Mouse (Mus musculus) naive thymus-derived CD4-positive, alpha-beta T cell, adult 2 months (primary cell): ENCODE results near the gene Limch1.

ENCODE experiments used
- DNase-seq: peaks from one replicate; pipeline ENCODE4 v3.0.0-alpha.2; 2011; ENCODE audit warnings: low read depth

Limch1 gene

DNA sequence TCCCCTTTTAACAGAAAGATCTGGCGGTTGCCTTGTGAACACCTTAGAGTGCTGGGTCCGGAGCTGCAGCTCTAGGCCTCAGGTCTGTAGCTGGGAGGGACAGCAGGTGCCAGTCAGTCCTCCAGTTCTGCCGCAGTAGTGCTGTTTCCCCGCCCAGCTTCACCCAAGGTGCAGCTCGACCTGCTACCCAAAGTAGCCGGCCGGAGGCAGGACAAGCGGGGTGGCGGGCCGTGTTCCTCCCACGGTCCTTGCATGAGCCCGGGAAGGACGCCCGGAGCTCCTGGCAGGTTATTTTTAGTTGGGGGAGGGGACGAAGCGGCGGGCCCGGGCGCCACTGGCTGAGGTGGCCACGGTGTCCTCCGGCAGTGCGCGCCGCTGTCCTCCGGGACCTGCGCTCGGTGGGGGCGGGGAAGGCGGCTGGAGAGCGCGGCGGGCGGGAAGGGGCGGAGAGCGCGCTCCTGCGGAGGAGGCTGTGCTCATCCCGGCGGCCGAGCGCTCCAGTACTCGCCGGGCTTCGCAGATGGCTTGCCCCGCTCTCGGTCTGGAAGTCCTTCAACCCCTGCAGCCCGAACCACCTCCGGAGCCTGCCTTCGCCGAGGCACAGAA, at the start of gene Limch1:
Gene Limch1, plus strand, starts transcription at position 438 of the 606 bp plus-strand sequence.
- DNase-seq = no peak

DNA sequence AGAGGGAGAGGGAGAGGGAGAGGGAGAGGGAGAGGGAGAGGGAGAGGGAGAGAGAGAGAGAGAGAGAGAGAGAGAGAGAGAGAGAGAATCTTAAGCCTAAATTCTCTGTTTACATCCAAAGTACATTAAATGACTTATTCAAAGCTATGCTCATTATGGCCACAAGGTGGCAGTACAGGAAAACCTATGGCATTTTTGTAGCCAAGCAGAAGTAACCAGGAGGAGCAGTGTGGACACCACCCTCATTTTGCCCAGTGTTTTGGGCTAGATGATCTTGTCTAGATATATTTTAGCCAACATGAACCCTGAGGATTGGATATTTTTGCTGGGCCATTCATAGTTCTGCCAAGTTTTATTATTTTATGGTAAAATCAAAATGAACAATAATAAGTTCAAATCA, 48.5 kb upstream of the Limch1 start:
- peak; percentile 65 for DNase-seq

DNA sequence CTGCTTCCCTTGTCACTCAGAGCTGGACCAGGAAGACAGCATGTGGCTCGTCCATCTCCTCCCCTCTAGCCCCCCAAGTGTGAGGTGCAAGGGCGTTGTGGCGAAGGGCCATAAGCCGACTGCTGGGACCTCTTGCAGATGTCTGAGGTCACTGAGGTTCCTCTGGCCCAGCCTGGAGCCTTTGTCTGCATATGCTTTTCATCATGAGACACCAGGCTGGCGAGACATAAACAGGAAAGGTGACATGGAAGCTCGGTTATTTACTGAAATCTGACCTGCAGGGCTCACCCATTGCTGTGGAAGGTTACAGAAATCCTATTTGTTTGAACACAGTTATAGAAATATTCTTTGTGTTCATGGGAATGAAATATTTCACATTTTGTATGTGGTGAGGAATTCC, 45.7 kb upstream of the Limch1 start:
- DNase-seq = no peak

DNA sequence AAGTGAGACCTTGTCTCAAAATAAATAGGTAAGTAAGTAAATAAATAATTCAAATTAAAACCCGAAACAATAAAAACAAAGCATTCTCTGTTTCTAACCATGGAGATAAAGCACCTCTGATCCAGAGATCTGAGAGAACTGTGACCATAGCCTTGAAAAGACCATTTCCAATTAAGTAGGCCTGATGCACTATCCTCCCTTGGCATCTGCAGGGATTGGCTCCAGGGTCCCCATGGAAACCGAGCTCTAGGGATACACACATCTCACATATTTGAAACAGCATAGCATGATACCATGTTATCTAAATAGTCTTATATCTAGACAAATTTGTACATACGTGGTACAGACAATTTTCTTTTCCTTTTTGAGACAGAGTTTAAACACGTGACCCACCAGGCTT, 43.7 kb upstream of the Limch1 start:
- DNase-seq = no peak

DNA sequence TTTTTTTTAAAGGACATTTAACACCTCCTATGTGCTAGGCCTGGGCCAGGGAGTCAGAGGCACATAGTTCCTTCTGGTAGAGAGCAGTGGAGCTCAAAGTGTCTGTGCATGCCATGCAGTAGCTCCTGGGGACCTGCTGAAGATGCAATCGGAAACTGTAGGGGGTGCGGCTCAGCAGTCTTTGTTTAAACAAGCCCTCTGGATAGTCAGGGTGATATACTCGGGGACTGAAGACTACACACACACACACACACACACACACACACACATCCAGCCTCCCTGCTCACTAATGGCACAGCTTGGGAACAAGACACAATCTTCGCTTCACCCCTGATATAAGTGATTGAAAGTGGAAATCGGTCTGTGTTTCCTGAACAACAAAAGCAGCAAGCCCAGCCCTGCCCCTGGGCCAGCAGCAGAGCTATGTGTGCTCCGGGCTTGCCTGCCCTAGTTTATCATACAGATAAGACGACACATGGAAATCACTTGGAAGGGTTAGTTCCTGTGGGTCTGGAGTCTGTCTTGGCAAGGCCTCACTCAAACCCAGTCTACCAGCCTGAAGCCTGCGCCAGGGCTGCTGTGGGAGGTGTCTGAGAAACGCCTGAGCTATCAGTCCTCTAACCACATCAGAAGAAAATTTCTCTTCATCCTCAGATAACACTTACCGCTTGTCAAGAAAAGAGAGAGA, 42.2 kb upstream of the Limch1 start:
- no peak for DNase-seq

DNA sequence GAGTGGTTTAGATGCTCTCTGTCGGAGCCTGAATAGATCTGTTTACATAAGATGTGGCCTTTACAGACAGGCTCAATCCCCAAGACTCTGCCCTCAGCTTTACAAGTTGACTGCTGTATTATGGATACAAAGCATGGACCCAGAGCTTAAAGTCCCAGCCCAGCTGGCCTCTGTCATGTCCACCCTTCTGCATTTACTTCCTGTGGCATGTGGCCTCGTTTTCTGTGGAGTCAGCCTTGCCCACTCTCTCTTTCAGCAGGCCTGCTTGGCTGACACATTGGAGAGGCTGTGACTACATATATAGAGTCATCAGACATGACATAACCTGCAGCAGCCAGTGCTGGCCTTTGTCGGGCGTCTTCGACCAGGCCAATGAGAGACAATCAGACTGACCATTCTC, 37.8 kb upstream of the Limch1 start:
- DNase-seq = no peak

DNA sequence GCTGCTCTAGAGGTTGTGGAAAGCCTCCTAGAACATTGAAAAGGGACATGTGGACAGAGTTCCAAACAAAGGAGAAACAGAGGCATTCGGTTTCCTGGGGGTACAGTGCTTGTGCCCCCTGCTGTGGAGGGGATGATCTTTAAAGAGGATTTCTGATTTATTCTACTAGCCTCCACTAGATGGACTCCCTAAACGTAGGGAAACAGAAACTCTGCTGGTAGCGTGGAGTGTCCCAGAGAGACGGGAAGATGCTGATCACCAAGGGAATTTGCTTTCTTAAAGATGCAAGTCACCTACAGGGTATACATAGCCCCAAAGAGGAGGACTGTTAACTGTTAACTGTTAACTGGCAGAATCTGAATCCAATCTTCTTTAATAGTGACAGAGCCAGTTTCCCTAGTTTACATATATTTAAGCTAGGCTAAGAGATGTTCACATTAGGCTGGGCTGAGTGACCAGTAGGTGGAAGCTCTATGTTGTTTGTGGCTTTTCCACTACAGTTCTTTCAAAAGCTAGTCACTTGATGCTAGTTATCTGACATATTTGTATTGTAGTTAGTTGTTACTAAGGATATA, 35.1 kb upstream of the Limch1 start:
- DNase-seq = no peak

DNA sequence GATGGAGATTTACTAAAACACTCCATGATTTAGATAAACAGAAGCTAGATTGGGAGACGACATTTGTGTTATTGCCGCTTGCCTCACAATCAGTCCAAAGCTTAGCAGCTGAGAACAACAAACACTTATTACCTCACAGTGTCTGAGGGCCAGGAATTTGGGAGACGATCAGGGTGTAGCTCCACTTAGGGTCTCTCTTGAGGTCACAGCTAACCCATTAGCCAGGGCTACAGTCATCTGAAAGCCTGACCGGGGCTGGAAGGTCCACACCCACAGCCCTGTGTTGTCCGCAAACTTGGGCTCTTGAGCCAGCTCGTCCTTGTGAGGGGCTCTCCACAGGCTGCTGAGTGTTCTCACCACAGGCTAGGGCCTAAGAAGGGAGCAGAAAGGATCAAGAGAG, 32.8 kb upstream of the Limch1 start:
- DNase-seq = no peak

DNA sequence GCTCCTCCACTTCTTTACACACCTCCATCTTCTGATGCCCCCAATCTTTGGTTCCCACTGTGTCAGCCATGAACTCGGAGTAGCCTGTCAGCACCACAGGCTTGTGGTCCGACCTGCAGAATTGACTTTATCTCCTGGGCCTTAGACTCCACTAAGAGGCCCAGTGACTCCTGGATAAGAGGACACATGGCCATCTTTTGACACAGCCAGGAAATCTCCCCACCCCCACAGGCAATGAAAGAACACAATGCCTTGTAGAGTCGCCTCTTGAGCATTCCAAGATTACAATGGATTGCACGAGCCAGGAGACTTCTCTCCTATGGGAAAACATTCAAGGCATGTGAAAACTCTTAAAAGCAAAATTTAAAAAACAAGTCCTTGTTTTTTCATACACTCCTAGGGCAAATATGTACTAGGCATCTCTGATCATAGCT, 30.1 kb upstream of the Limch1 start:
- no peak for DNase-seq

DNA sequence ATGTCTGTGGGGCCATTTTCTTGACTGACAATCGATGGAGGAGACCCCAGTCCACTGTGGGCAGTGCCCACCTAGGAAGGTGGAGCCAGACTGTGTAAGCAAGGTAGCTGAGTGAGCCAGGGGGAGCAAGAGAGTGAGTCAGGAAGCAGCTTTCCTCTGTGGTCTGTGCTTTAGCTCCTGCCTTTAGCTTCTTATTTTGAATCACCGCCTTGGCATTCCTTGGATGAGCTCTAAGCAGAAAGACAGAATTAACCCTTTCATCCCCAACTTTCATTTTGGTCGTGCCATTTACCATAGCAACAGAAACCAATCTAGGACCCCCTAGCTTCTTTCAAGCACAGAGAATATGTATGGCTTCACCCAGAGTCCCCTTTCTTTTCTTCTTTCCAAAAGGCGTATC, 27.7 kb upstream of the Limch1 start:
- DNase-seq = no peak

DNA sequence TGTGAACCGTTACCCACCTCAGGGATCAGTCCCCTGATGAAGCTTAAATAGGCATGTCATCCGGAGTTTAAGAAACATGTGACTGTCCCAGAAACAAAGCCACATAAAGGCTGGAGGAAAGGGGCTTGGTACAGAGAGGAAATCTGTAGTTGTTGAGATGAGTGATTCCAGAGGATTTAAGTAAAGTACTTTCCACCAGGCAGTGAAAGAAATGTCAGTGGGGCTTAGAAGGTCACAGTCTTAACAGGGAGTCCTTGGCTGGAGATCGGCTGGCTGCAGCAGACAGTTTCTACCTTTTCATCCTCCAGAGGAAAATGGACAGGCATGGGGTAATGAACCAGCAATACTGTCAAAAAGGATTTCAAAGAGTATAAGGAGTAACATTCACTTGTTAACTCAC, 27.2 kb upstream of the Limch1 start:
- DNase-seq = no peak

DNA sequence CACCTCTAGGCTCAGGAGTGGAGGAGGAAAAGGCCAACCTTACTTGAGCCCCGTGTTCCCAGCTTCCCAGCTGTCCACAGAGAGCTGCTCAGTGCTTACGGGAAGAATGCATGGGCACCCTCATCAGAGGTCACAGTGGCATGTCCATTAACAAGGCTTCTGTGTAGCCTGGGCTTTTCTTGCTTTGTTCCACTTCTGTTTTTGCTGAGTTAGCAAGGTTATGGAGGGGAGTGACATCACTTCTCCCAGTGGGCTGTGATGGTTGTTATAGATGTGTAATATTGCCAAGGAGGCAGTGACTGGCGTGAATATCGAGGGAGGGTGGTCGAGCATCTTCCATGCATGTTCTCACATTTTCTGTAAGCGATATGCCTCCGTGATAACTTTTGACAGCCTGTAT, 26.7 kb upstream of the Limch1 start:
- DNase-seq = no peak

DNA sequence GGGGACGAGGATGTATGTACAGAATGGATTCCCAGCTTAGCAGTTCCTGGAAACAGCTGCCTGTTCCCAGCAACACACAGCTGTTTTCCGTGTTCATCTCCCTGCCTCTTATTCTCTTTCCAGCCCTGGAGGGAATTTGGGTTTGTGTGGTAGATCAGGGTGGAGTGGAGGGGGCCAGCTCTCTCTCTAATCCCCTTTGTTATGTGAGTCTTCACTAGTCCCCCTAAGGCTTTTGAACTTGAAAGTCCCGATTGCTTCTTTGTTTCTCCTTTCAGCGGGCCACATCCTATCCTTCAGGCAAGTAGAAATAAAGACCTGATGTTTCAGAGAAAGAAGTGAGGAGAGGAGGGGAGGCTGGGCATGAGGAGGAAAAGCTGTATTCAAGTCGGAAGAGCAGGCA, 24.7 kb upstream of the Limch1 start:
- DNase-seq = no peak

DNA sequence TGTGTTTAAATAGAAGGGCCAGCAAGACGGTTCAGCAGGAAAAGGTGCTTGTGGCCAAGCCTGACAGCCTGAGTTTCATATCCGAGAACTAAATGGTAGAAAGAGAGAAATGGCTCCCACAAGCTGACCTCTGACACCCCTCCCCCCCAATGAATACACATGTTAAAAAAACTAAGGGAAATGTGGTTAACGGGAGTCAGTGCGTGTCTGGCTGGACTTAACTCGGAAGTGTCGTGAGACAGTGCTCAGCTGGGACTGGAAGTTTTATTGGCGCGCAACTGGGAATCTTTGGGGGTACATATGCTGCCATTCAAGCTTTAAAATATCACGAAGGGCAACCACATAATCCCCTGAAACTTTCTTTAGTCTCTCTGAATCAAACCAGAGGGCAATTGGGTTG, 23.0 kb upstream of the Limch1 start:
- DNase-seq = no peak

DNA sequence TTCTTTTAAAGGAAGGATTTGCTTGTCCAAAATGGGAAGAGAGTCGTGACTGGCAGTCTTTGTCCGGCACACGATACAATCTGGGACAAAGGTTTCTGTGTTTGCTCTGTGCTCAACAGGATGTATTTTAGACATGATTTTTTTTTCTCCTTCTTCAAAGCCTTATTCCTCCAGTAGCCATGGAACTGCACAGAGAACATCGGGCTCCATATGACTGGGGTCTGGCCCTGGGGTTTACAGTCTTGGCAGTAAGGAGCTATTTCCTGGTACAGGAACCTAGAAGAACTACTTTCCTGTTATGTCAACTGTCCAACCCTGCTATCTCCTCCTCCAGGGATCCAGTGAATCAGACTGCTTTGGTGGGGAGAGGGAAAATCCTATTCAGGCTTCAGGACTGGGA, 22.6 kb upstream of the Limch1 start:
- no peak for DNase-seq

DNA sequence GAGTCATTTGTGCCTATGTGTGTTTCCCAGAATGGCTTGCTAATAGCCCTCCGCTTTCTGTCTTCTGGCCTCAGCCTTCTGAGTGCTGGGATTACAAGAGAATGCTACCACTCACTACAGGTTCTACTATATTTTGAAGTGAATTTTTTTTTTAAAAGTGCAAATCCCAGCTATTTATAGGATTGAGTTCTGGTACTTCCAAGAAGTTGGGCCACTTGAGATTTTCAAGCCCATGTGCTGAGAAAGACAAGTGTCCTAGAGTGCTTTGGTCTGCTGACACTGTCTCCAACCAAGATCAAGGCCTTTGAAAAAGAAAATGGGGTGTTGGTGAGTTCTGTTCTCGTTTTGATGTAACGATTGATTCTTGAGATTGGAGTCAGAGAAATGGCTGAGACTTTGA, 22.0 kb upstream of the Limch1 start:
- no peak for DNase-seq

DNA sequence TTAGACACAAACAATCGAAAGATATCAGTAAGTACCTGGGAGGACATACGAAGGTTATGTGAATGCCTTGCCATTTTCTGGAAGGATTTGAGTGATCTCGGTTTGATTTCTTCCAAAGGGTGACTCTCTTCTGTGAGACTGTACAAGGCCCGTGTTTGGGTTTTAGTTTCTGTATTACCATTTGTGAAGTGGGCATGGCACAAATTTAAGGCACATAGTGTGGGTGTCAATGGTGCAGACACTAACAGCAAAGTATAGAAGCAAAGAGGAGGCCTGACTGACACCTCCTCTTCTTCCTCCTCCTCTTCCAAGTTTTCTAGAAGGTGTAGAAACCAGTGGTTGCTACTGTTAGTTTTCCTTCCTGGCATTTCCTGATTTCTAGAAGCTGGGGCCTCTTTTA, 16.3 kb upstream of the Limch1 start:
- no peak for DNase-seq

DNA sequence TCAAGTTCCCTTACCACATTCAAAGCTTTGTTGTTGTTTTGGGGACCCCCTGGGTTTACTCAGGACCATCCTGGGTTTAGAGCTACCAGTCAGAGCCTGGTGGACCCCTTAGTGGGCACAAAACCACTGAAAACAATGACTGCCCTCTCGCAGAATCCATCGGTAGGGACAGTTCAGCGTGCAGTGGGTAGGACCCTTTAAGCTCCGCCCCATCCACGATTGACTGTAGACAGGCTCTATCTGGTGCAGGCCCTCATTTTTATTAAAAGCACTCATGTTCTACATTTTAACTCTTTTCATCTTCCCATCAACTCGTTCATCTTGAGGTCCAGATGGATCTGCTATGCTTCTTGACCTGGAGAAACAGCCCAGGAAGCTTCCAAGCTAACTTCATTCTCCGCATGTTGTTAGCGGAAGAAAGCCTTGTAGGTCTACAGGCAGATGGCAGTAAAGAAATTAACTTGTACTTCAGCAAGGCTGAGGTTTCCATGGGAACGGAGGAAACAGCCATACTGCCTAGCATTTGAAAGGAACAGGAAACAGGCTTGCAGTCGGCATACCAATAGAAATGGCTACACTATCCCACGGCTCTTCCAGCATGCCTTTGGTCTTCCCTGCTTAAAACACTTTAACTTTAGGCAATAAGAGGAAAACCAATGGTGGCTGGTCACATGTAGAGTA, 14.9 kb upstream of the Limch1 start:
- no peak for DNase-seq

DNA sequence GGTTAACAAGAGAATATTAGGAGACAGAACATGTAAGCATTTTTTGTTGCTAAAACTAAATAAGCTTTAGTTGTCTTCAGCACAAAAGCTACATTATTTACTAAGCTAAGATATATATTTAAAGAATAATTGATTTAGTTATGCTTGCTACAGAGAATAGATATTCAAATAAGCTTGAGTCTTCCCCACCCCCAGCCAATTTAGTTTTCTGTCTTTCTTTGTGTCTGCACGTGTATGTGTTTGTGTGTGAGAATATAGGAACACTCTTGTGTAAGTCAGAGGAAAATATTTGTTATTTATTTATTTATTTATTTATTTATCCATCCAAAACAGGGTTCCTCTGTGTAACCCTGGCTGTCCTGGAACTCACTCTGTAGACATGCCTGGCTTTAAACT, 14.3 kb upstream of the Limch1 start:
- no peak for DNase-seq

DNA sequence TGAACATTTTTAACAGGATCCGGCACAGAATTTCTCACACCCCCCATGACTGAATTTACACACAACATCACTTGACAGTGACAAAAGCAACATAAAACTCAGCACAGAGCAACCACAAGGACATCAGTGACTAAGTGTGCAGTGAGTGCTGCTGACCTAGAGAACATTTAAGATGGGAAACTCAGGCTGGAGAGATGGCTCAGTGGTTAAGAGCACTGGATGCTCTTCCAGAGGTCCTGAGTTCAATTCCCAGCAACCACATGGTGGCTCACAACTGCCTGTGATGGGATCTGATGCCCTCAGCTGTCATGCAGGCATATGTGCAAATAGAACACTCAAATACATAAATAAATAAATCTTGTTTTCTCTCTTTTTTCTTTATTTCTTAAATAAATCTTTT, 12.1 kb upstream of the Limch1 start:
- DNase-seq = no peak

DNA sequence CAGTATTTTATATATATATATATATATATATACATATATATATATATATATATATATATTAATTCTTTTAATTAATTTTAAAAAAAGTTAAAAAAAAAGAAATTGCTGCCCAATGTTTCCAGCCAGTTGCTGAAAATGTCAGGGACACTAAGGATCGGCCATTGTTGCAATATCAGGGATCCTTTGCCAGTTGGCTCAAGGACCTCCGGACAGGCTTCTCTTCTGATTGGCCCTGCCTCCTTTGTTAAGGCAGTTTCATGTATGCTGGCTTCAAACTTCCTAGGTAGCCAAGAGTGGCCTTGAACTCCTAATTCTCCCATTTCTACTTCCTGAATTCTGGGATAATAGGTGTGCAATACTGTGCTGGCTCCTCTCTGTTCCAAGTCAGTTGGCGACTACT, 6.3 kb upstream of the Limch1 start:
- no peak for DNase-seq

DNA sequence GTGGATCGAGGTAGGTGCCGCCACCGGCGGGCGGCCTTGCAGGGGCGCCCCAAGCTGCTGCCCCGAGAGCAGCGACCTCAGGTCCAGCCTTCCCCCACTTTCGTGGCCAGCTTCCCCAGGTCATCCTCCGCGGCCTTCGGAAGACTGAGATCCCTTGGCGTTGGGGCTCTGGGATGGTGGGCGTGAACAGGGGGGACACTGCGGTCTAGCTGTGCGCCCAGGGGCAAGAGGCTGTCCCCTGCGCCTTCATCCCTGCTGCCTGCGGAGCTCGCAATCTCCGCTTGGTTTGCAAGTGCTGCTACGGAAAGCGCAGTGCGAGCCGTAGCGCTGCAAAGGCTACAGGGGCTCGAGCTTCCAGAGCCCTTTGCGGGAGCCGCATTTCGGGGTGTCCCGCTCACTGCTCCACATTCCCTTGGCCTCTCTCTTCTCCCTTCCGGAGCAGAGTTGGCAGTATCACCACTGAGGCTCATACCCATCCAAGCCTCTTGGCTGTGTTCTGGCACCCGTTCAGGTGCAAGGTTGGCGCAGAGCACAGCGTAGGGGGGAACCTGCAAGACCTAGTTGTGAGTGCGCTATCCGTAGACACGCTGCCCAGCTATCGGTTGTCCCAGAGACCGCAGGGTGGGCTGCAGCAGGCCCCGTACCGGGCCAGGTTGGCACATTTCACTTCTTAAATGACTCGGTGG, 512 bp downstream of the Limch1 start:
- DNase-seq = no peak

DNA sequence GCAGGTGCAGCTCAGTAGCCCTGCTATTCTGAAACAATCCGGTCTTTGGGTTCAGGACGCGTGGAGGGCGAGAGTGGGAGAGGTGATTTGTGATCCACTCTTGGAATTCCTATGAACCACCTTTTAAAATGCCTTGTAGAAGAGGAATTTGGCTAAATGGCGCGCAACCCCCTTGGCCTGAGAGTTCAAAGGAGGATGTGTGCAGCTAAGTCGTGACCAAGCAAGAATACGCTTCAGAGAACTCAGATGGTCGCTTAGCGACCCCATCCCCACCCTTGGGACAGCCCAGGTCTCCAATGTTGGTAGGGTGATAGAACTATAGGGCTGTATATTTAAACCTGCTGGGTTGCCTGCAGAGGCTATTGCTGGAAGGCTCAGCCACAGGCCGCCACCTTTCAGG, 1.1 kb downstream of the Limch1 start:
- DNase-seq = no peak
